ENCODE assay signal across 10 mouse cellular contexts in genomic region chr13:43191290-43191689, GRCm38 (mm10). TPM values are rescaled to one million over a fixed set of nuclear protein-coding genes. Genes with fewer than 3 reads are reported as not detected.
A peak's percentile ranks its signal among the peaks of the same experiment; 100 is the strongest.
DNase-seq lines count a peak whose midpoint lies in the region; ATAC-seq and TF ChIP-seq lines count a peak whose summit lies in the region.
"Had no signal": no experiment of that assay in that cellular context is flagged by ENCODE, and none has a peak within 500 bp of the region (broad histone marks: within the 10 kb centered on the region; RNA-seq: fewer than 3 reads in every experiment).

No protein-coding gene starts in this region.

- H3K9ac ChIP-seq in forebrain, embryonic 12.5 days = no peak overlapping the region
- H3K9ac ChIP-seq in forebrain, embryonic 13.5 days = no peak overlapping the region
- H3K9ac ChIP-seq in kidney, embryonic 16.5 days (replicated peaks; ENCODE audit: low read length) = no peak overlapping the region
- peak overlapping the region; percentile 42; the same call in 1 of the 2 replicates for H3K9ac ChIP-seq in neural tube, embryonic 13.5 days
- H3K9ac ChIP-seq in stomach, postnatal 0 days (ENCODE audit: low read length) = no peak overlapping the region
- H3K9ac ChIP-seq: forebrain, postnatal 0 days had no signal

- 28% methylated on average over 2 of the region's 2 CpGs for WGBS in forebrain, embryonic 12.5 days
- 20% methylated on average over 1 of the region's 2 CpGs for WGBS in forebrain, embryonic 13.5 days
- WGBS in kidney, embryonic 16.5 days = 32% methylated on average over 1 of the region's 2 CpGs
- WGBS in neural tube, embryonic 13.5 days = 22% methylated on average over 2 of the region's 2 CpGs
- 27% methylated on average over 1 of the region's 2 CpGs for WGBS in stomach, postnatal 0 days

- no peak for TF ChIP-seq CTCF in stomach, postnatal 0 days (IDR thresholded peaks at IDR 0.05; ENCODE audit: low read depth)

- no peak for DNase-seq in kidney, adult 9 months
- no peak for DNase-seq in neural tube, embryonic 10.5 days (ENCODE audit: extremely low spot score, low spot score)
- DNase-seq in stomach, postnatal 0 days (ENCODE audit: low spot score) = no peak
- no peak for DNase-seq in left cerebral cortex, adult 8-10 months (ENCODE audit: low spot score in 2 of 2)
- DNase-seq: forebrain, postnatal 0 days; left cerebral cortex, postnatal 4 days had no signal

- TF ChIP-seq EP300 in stomach, postnatal 0 days (optimal IDR thresholded peaks at IDR 0.05) = no peak

- H3K27ac ChIP-seq in forebrain, embryonic 12.5 days = no peak overlapping the region
- no peak overlapping the region for H3K27ac ChIP-seq in forebrain, embryonic 13.5 days
- no peak overlapping the region for H3K27ac ChIP-seq in kidney, embryonic 16.5 days (ENCODE audit: low read length)
- H3K27ac ChIP-seq in neural tube, embryonic 13.5 days (replicated peaks) = no peak overlapping the region
- no peak overlapping the region for H3K27ac ChIP-seq in stomach, postnatal 0 days (replicated peaks)

- ATAC-seq in forebrain, embryonic 12.5 days (ENCODE audit: low FRiP score) = no peak
- no peak for ATAC-seq in forebrain, embryonic 13.5 days
- ATAC-seq in kidney, embryonic 16.5 days (ENCODE audit: low FRiP score, low TSS enrichment) = no peak
- ATAC-seq in neural tube, embryonic 13.5 days (ENCODE audit: low read depth) = no peak
- peak; percentile 32; the same call in 1 of the 2 replicates for ATAC-seq in stomach, postnatal 0 days (ENCODE audit: low FRiP score, low TSS enrichment)
- ATAC-seq: forebrain, postnatal 0 days had no signal

- no peaks in the 10 kb centered on the region; the same call in none of the 2 replicates for H3K27me3 ChIP-seq in forebrain, embryonic 12.5 days
- no peaks in the 10 kb centered on the region for H3K27me3 ChIP-seq in forebrain, embryonic 13.5 days
- H3K27me3 ChIP-seq in kidney, embryonic 16.5 days (ENCODE audit: insufficient read depth, low read length) = no peaks in the 10 kb centered on the region
- H3K27me3 ChIP-seq in neural tube, embryonic 13.5 days = no peaks in the 10 kb centered on the region
- no peaks in the 10 kb centered on the region for H3K27me3 ChIP-seq in stomach, postnatal 0 days (ENCODE audit: control insufficient read depth, insufficient read depth, low read length)

- H3K4me1 ChIP-seq in forebrain, embryonic 12.5 days = peaks cover 8% of the 10 kb centered on the region
- peaks cover 6% of the 10 kb centered on the region; the same call in 1 of the 2 replicates for H3K4me1 ChIP-seq in forebrain, embryonic 13.5 days
- peaks cover 9% of the 10 kb centered on the region for H3K4me1 ChIP-seq in kidney, embryonic 16.5 days (ENCODE audit: insufficient read depth, low read length)
- H3K4me1 ChIP-seq in neural tube, embryonic 13.5 days (replicated peaks) = peaks cover 5% of the 10 kb centered on the region; the same call in 1 of the 2 replicates
- peaks cover 3% of the 10 kb centered on the region; the same call in 1 of the 2 replicates for H3K4me1 ChIP-seq in stomach, postnatal 0 days (replicated peaks; ENCODE audit: control insufficient read depth, insufficient read depth)

- no peaks in the 10 kb centered on the region for H3K9me3 ChIP-seq in forebrain, embryonic 12.5 days
- no peaks in the 10 kb centered on the region for H3K9me3 ChIP-seq in forebrain, embryonic 13.5 days (replicated peaks)
- H3K9me3 ChIP-seq in kidney, embryonic 16.5 days (ENCODE audit: low read length) = no peaks in the 10 kb centered on the region; the same call in 1 of the 2 replicates
- no peaks in the 10 kb centered on the region for H3K9me3 ChIP-seq in neural tube, embryonic 13.5 days
- H3K9me3 ChIP-seq in stomach, postnatal 0 days (ENCODE audit: control insufficient read depth, low read length) = no peaks in the 10 kb centered on the region

- H3K36me3 ChIP-seq in forebrain, embryonic 12.5 days (replicated peaks) = no peaks in the 10 kb centered on the region
- no peaks in the 10 kb centered on the region for H3K36me3 ChIP-seq in forebrain, embryonic 13.5 days (ENCODE audit: poor library complexity, severe bottlenecking)
- no peaks in the 10 kb centered on the region for H3K36me3 ChIP-seq in kidney, embryonic 16.5 days (ENCODE audit: insufficient read depth, low read length)
- H3K36me3 ChIP-seq in neural tube, embryonic 13.5 days = no peaks in the 10 kb centered on the region
- H3K36me3 ChIP-seq in stomach, postnatal 0 days (ENCODE audit: control insufficient read depth, insufficient read depth, low read length) = no peaks in the 10 kb centered on the region

- peak overlapping the region; percentile 19; the same call in 1 of the 2 replicates for H3K4me2 ChIP-seq in forebrain, embryonic 12.5 days
- no peak overlapping the region for H3K4me2 ChIP-seq in forebrain, embryonic 13.5 days
- H3K4me2 ChIP-seq in kidney, embryonic 16.5 days (replicated peaks; ENCODE audit: low read depth, low read length) = peak overlapping the region; percentile 54
- peak overlapping the region; percentile 37; the same call in 1 of the 2 replicates for H3K4me2 ChIP-seq in neural tube, embryonic 13.5 days
- peak overlapping the region; percentile 41; the same call in 1 of the 2 replicates for H3K4me2 ChIP-seq in stomach, postnatal 0 days (replicated peaks; ENCODE audit: low read depth)

- no peak overlapping the region for H3K4me3 ChIP-seq in forebrain, embryonic 12.5 days (replicated peaks)
- no peak overlapping the region for H3K4me3 ChIP-seq in forebrain, embryonic 13.5 days
- peak overlapping the region; percentile 28; the same call in 1 of the 2 replicates for H3K4me3 ChIP-seq in kidney, embryonic 16.5 days (ENCODE audit: low read length)
- no peak overlapping the region for H3K4me3 ChIP-seq in neural tube, embryonic 13.5 days
- H3K4me3 ChIP-seq in stomach, postnatal 0 days (ENCODE audit: low read depth, low read length) = no peak overlapping the region

RNA-seq across cellular contexts. Expression of gene Tbc1d7, which starts 20.0 kb away (rescaled TPM):
- 74.0 and 75.4 TPM in 2 replicates for polyA plus RNA-seq in forebrain, embryonic 12.5 days (2016; fragmentation: Nextera tagmentation; extraction: Ambion mirVana)
- 83.2 and 90.7 TPM in 2 replicates for polyA plus RNA-seq in forebrain, embryonic 13.5 days (2015; fragmentation: Nextera tagmentation; extraction: Ambion mirVana)
- polyA plus RNA-seq in kidney, embryonic 16.5 days (2015; fragmentation: Nextera tagmentation; extraction: Ambion mirVana) = 57.3 and 58.0 TPM in 2 replicates
- polyA plus RNA-seq in neural tube, embryonic 13.5 days (2015; fragmentation: Nextera tagmentation; extraction: Ambion mirVana) = 83.0 and 85.8 TPM in 2 replicates
- polyA plus RNA-seq in stomach, postnatal 0 days (2015; fragmentation: Nextera tagmentation; extraction: Ambion mirVana) = 30.9 and 31.3 TPM in 2 replicates
- total RNA-seq in left cerebral cortex, adult 8-10 months (2022) = 10 to 100 TPM; 25.2 to 28.3 (median 26.1) TPM
